Mouse (Mus musculus) forebrain, embryonic 14.5 days (tissue): ENCODE measurements around the gene Magel2. TPM values are rescaled to one million over a fixed set of nuclear protein-coding genes. Genes with fewer than 3 reads are reported as not detected.

Experiments
- ATAC-seq: fragments of 200-750 bp; cut with Nextera tagmentation; 2 replicates; pipeline ENCODE4 v1.8.0; 2017; ENCODE audit warnings: mild to moderate bottlenecking, moderate library complexity
- DNase-seq: peaks from one replicate; pipeline ENCODE4 v3.0.0-alpha.2; 2015; ENCODE audit warnings: low spot score
- H3K27ac ChIP-seq: fragments of 300-500 bp; sonication (generic); 2 replicates; pipeline ENCODE4 v1.5.1; 2014; ENCODE audit warnings: low read depth, mild to moderate bottlenecking, control low read depth, low read length, moderate library complexity
- H3K27me3 ChIP-seq: fragments of 300-500 bp; sonication (generic); replicated peaks from 2 replicates; pipeline ENCODE4 v1.6.1; 2014; ENCODE audit warnings: low read length, control low read depth, mixed read lengths; ENCODE audit not compliant: control insufficient read depth, insufficient read depth
- H3K36me3 ChIP-seq: fragments of 300-500 bp; sonication (generic); 2 replicates; pipeline ENCODE4 v1.6.1; 2014; ENCODE audit warnings: low read length, control low read depth; ENCODE audit not compliant: control insufficient read depth, insufficient read depth
- H3K4me1 ChIP-seq: fragments of 300-500 bp; sonication (generic); 2 replicates; pipeline ENCODE4 v1.6.1; 2014; ENCODE audit warnings: antibody characterized with exemption, low read length, control low read depth; ENCODE audit not compliant: control insufficient read depth, insufficient read depth
- H3K4me2 ChIP-seq: fragments of 300-500 bp; sonication (generic); 2 replicates; pipeline ENCODE4 v1.6.1; 2014; ENCODE audit warnings: mild to moderate bottlenecking, control low read depth, low read length
- H3K4me3 ChIP-seq: fragments of 300-500 bp; sonication (generic); 2 replicates; pipeline ENCODE4 v1.5.1; 2014; ENCODE audit warnings: low read depth, low read length, control low read depth
- H3K9ac ChIP-seq: fragments of 300-500 bp; sonication (generic); 2 replicates; pipeline ENCODE4 v1.6.1; 2014; ENCODE audit warnings: mild to moderate bottlenecking, low read length, control low read depth, moderate library complexity
- H3K9me3 ChIP-seq: fragments of 300-500 bp; sonication (generic); replicated peaks from 2 replicates; pipeline ENCODE4 v1.6.1; 2016; ENCODE audit warnings: low read length, control low read depth, mixed read lengths; ENCODE audit not compliant: control insufficient read depth
- WGBS: fragments of 180-500 bp; shearing (Covaris S2); extraction: QIAGEN DNeasy Blood & Tissue Kit; methylation state at CpG from one replicate; pipeline ENCODE4 v1.1.7; 2014; 5-methylcytosine and 5-hydroxymethylcytosine counted together
- polyA plus RNA-seq: library from polyadenylated mRNA; unstranded; fragments of >200 nt; fragmentation: Nextera tagmentation; extraction: Ambion mirVana; gene quantifications from 2 replicates; pipeline ENCODE4 v1.2.1, GENCODE M21; 2014

The Magel2 gene
- polyA plus RNA-seq, 1 experiment from 2014 or later, result 11.8 TPM

GRCm38 (mm10) chr7:62416173-62416572 is 39.4 kb downstream of the Magel2 start:
- Histone ChIP-seq H3K27me3 (no peaks in the 10 kb centered on the region), H3K36me3 (no peaks in the 10 kb centered on the region), H3K4me3 (0 out of 2 replicates have a peak overlapping the region, but pooled peaks have one; percentile 8), H3K9me3 (no peaks in the 10 kb centered on the region; the same call in 1 of the 2 replicates), H3K27ac (peak overlapping the region; percentile 72; the same call in 1 of the 2 replicates), H3K4me1 (no peaks in the 10 kb centered on the region), H3K4me2 (peak overlapping the region; percentile 21), H3K9ac (no peak overlapping the region)
- ATAC-seq (no peak), DNase-seq (peak; percentile 42)

- peak overlapping the region; percentile 63 for H3K4me2 ChIP-seq
- no peaks in the 10 kb centered on the region for H3K4me1 ChIP-seq
- peak overlapping the region; percentile 68 for H3K4me3 ChIP-seq
- peak overlapping the region; percentile 90 for H3K27ac ChIP-seq
- peak overlapping the region; percentile 87 for H3K9ac ChIP-seq
- no peak for ATAC-seq
- H3K27me3 ChIP-seq, result no peaks in the 10 kb centered on the region
- H3K36me3 ChIP-seq, result no peaks in the 10 kb centered on the region
- 52% methylated on average over 9 of the region's 9 CpGs for WGBS
- H3K9me3 ChIP-seq, result no peaks in the 10 kb centered on the region
- peak; percentile 42 for DNase-seq
Observed at GRCm38 (mm10) chr7:62418346-62418745, 41.5 kb downstream of the Magel2 start.

DNA sequence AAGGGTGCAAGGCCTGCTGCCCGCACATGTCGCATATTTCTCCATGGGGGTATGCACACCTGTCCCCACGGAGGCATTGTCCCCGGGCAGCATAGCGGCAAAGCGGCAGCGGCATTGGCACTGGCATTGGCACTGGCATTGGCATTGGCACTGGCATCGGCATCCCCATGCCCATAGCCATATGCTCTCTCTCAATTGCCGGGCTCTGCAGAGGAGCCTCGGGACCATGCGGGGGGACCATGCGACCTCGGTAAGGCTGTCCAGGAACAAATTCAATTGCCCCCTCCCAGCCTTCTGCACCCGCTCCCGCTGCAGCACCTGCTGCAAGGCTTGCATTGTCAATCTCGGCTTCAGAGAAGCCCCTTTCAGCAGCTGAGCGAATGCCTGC is 42.3 kb downstream of the Magel2 start:
- Histone ChIP-seq H3K27ac (peak overlapping the region; percentile 90), H3K9ac (peak overlapping the region; percentile 87), H3K27me3 (no peaks in the 10 kb centered on the region), H3K36me3 (no peaks in the 10 kb centered on the region), H3K4me3 (peak overlapping the region; percentile 68), H3K4me2 (peak overlapping the region; percentile 63), H3K9me3 (no peaks in the 10 kb centered on the region), H3K4me1 (no peaks in the 10 kb centered on the region)
- 47% methylated on average over 17 of the region's 17 CpGs for WGBS
- DNase-seq (no peak), ATAC-seq (no peak; the same call in 1 of the 2 replicates)

DNA sequence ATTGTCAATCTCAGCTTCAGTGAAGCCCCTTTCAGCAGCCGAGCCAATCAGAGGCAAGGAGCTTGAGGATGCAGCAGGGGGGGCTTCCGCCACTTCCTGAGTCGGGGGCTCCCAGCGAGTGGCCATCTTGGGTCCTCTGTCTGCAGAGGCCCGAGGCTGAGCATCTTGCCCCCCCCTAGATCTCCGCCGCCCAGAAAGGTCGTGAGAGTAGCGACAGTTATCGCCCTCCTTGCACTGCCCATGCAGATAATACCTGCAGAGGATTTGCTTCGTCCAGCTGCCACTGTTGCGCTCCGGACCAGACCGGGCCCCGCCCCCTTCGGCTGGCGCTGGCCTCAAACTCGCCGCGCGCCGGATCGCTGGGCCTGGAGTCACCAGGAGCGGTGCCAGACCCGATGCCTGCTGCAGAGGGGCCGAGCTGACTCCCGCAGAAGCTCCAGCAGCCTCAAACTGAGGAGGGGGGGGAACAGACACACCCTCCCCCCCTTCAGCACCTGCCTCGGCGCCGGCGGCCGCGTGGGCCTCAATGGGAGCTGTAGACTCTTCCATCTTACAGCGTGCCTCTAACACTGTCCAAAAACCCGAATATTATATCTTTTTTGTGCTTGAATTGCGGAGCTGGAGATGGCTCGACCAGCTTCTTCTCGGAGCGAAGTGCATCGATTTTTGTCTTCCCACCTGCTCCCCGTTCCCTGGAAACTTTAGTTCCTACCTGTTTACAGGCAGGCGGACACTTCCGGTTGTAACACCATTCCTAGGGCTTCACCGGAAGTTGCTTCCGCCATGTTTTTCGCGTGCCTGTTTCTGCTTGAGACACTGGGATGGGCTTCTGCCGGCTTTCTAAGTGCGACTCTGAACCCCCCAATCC is 42.9 kb downstream of the Magel2 start, which contains the start of gene Mkrn3:
TSS of gene Mkrn3 (minus strand) at position 647 of the 868 bp plus-strand sequence.
- ATAC-seq, result peak; percentile 93
- 33% methylated on average over 49 of the region's 49 CpGs for WGBS

DNA sequence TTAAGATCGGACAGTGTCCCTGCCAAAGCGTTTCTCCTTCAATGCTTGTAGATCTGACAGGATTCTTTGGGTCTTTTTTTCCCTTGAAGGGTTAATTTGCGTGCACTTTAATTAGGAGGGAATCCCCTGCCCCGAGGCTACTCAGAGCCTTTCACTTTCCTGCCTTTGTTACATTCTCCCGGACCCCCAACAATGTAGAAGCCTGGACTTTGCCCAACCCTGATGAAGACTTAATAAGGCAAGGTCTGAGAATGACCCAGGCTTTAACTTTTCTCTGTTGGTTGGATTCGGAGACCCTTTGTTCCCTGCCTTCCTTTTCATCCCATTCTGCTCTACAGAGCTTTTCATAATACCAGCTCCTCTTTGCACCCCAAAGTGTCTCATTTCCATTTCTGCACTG is 43.8 kb downstream of the Magel2 start:
- Histone ChIP-seq H3K4me2 (peak overlapping the region; percentile 44), H3K4me3 (peak overlapping the region; percentile 68), H3K27ac (peak overlapping the region; percentile 90), H3K27me3 (no peaks in the 10 kb centered on the region), H3K9me3 (no peaks in the 10 kb centered on the region), H3K9ac (peak overlapping the region; percentile 66), H3K36me3 (no peaks in the 10 kb centered on the region), H3K4me1 (no peaks in the 10 kb centered on the region)
- peak; percentile 35 for ATAC-seq
- 45% methylated on average over 6 of the region's 6 CpGs for WGBS
- DNase-seq, result peak; percentile 76

More for the DNA sequence above, 42.9 kb downstream of the Magel2 start, which contains the start of gene Mkrn3:
- Histone ChIP-seq H3K27me3 (no peaks in the 10 kb centered on the region), H3K4me2 (peak within 1 kb of the TSS; percentile 63), H3K4me1 (no peaks in the 10 kb centered on the region), H3K9ac (peak within 1 kb of the TSS; percentile 87), H3K27ac (peak within 1 kb of the TSS; percentile 90), H3K4me3 (peak within 1 kb of the TSS; percentile 68), H3K9me3 (no peaks in the 10 kb centered on the region), H3K36me3 (no peaks in the 10 kb centered on the region)
- DNase-seq, result peak; percentile 96

DNA sequence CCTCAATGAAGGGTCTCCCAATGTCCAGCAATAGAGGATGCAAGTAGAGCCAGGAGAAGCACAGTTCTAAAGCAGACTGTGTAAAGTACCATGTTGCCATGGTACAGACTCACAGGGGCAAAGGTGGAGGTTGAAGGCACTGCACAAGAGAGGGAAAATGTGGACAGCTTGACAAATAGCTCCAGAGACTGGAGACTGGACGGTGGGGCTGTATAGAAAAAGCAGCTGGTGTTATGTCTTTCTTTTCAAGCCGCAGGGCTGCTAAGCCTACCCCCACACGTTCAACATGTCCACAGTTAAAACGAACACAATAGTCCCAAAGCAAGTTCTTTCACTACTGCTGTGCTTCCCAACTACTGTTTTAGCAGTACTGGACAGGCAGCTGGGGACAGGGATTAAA is 46.4 kb downstream of the Magel2 start:
- Histone ChIP-seq H3K9me3 (no peaks in the 10 kb centered on the region), H3K4me3 (peak overlapping the region; percentile 19; the same call in 1 of the 2 replicates), H3K27me3 (no peaks in the 10 kb centered on the region), H3K4me1 (no peaks in the 10 kb centered on the region), H3K36me3 (no peaks in the 10 kb centered on the region), H3K4me2 (peak overlapping the region; percentile 37), H3K9ac (peak overlapping the region; percentile 30; the same call in 1 of the 2 replicates), H3K27ac (peak overlapping the region; percentile 53)
- ATAC-seq (peak; percentile 3; the same call in 1 of the 2 replicates), DNase-seq (peak; percentile 46)
- WGBS, result 40% methylated on average over 4 of the region's 4 CpGs

GRCm38 (mm10) chr7:62428337-62428736 is 51.5 kb downstream of the Magel2 start:
- ATAC-seq, result no peak
- H3K4me2 ChIP-seq, result no peak overlapping the region
- WGBS, result 25% methylated on average over 8 of the region's 8 CpGs
- no peaks in the 10 kb centered on the region for H3K36me3 ChIP-seq
- no peak overlapping the region for H3K9ac ChIP-seq
- no peak overlapping the region for H3K4me3 ChIP-seq
- H3K9me3 ChIP-seq, result no peaks in the 10 kb centered on the region
- DNase-seq, result peak; percentile 69
- H3K27ac ChIP-seq, result no peak overlapping the region
- H3K27me3 ChIP-seq, result no peaks in the 10 kb centered on the region
- H3K4me1 ChIP-seq, result no peaks in the 10 kb centered on the region
